Mouse (Mus musculus) kidney, embryonic 15.5 days (tissue): Measurements from ENCODE around the gene Yipf3. TPM values are rescaled to one million over a fixed set of nuclear protein-coding genes. Genes with fewer than 3 reads are reported as not detected.

Source experiments
- ATAC-seq: fragments of 200-750 bp; cut with Nextera tagmentation; replicated peaks from 2 replicates; pipeline ENCODE4 v1.8.0; 2017; ENCODE audit warnings: moderate TSS enrichment; ENCODE audit not compliant: low FRiP score
- H3K27ac ChIP-seq: fragments of 300-500 bp; sonication (generic); 2 replicates; pipeline ENCODE4 v1.5.1; 2015; ENCODE audit warnings: mild to moderate bottlenecking, inconsistent platforms
- H3K27me3 ChIP-seq: fragments of 300-500 bp; sonication (generic); 2 replicates; pipeline ENCODE4 v1.6.1; 2015; ENCODE audit warnings: inconsistent platforms
- H3K36me3 ChIP-seq: fragments of 300-500 bp; sonication (generic); 2 replicates; pipeline ENCODE4 v1.6.1; 2015; ENCODE audit warnings: inconsistent platforms
- H3K4me1 ChIP-seq: fragments of 300-500 bp; sonication (generic); 2 replicates; pipeline ENCODE4 v1.6.1; 2015; ENCODE audit warnings: inconsistent platforms
- H3K4me2 ChIP-seq: fragments of 300-500 bp; sonication (generic); 2 replicates; pipeline ENCODE4 v1.6.1; 2015; ENCODE audit warnings: moderate library complexity, mild to moderate bottlenecking, inconsistent platforms
- H3K4me3 ChIP-seq: fragments of 300-500 bp; sonication (generic); replicated peaks from 2 replicates; pipeline ENCODE4 v1.5.1; 2015; ENCODE audit warnings: mild to moderate bottlenecking, inconsistent platforms
- H3K9ac ChIP-seq: fragments of 300-500 bp; sonication (generic); 2 replicates; pipeline ENCODE4 v1.6.1; 2015; ENCODE audit warnings: mild to moderate bottlenecking, inconsistent platforms
- H3K9me3 ChIP-seq: fragments of 300-500 bp; sonication (generic); replicated peaks from 2 replicates; pipeline ENCODE4 v1.6.1; 2016; ENCODE audit warnings: inconsistent platforms
- WGBS: fragments of 180-500 bp; shearing (Covaris S2); methylation state at CpG from one replicate; pipeline ENCODE4 v1.1.7; 2015; ENCODE audit warnings: mixed read lengths; 5-methylcytosine and 5-hydroxymethylcytosine counted together
- polyA plus RNA-seq: library from polyadenylated mRNA; unstranded; fragments of >200 nt; fragmentation: Nextera tagmentation; extraction: Ambion mirVana; gene quantifications from 2 replicates; pipeline ENCODE4 v1.2.1, GENCODE M21; 2015

The Yipf3 gene
- 103 and 113 TPM in 2 replicates for polyA plus RNA-seq

DNA sequence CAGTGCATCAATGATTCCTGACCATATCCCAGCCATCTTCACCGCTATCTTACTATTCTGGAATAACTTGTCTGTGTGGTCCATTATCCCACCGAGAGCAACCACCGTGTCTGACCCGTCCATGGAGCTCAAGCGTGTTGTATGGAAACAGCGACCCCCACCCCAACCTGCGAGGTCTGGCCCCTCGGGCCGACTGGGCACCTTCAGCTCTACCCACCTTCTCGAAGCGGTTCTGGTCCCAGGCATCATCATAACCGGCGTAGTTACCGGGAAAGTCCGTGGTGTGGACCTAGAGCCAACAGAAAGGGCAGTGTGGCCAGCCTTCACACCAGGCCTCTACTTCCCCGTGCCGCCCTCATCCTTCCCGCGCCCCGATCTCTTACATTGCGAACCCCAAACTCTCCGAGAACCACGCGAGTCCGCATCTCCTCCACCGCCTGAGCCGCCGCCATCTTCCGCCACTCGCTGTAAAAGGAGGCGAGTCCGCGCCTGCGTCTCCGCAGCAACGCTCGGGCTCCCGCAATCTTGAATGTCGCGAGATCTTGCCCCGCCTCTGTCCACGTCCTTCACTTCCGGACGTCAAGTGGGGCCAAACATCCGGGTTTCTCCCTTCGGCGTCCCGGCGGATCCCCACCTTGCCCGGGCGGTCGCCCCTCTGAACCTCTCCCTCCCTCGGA lies at the start of gene Yipf3, which contains the start of gene Polr1c:
Gene Yipf3 (plus strand): TSS at position 569 of the 677 bp plus-strand sequence.
Gene Polr1c (minus strand): TSS at position 543 of the 677 bp plus-strand sequence.
- Histone ChIP-seq H3K9ac (peak within 1 kb of the TSS; percentile 93), H3K27me3 (no peaks in the 10 kb centered on the region), H3K4me3 (peak within 1 kb of the TSS; percentile 67), H3K27ac (peak within 1 kb of the TSS; percentile 73), H3K4me2 (peak within 1 kb of the TSS; percentile 89), H3K9me3 (no peaks in the 10 kb centered on the region), H3K4me1 (peaks cover 25% of the 10 kb centered on the region), H3K36me3 (peaks cover 72% of the 10 kb centered on the region)
- WGBS = under 1% methylated on average over 53 of the region's 53 CpGs
- ATAC-seq = peak; percentile 90

DNA sequence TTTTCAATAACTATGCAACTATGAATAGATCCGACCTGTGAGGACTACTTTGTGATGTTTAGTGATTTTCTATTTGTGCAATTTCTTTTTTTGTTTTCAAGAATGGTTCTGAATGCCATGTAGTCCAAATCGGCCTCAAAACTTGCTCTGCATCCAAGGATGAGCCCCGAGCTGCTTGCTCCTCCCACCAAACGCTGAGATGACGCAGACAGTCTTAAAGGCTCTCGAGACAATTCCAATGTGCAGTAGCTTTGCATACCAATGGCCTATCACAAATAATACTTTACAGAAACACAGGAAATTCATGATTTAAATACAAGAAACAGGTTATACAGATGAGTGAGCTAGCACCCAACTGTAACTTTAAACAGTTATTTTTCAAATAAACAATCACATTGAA lies 46.7 kb upstream of the Yipf3 start:
- peaks cover 53% of the 10 kb centered on the region for H3K36me3 ChIP-seq
- ATAC-seq = no peak
- H3K4me1 ChIP-seq = peaks cover 23% of the 10 kb centered on the region
- H3K27me3 ChIP-seq = no peaks in the 10 kb centered on the region
- WGBS = 68% methylated on average over 6 of the region's 6 CpGs
- H3K9ac ChIP-seq = 0 out of 2 replicates have a peak overlapping the region, but pooled peaks have one; percentile 89
- no peak overlapping the region for H3K27ac ChIP-seq
- H3K9me3 ChIP-seq = no peaks in the 10 kb centered on the region
- H3K4me2 ChIP-seq = peak overlapping the region; percentile 74
- peak overlapping the region; percentile 78 for H3K4me3 ChIP-seq

GRCm38 (mm10) chr17:46202421-46203071 lies 45.3 kb upstream of the Yipf3 start, which contains the start of the genes Polh and Xpo5:
Gene Polh (minus strand): TSS chr17:46202645.
Gene Xpo5 (plus strand): TSS chr17:46202782.
- Histone ChIP-seq H3K36me3 (peaks cover 53% of the 10 kb centered on the region), H3K9ac (peak within 1 kb of the TSS; percentile 89), H3K27me3 (no peaks in the 10 kb centered on the region), H3K9me3 (no peaks in the 10 kb centered on the region), H3K4me3 (peak within 1 kb of the TSS; percentile 78), H3K27ac (peak within 1 kb of the TSS; percentile 91), H3K4me1 (peaks cover 23% of the 10 kb centered on the region), H3K4me2 (peak within 1 kb of the TSS; percentile 82)
- WGBS = under 1% methylated on average over 66 of the region's 66 CpGs
- peak; percentile 96 for ATAC-seq

GRCm38 (mm10) chr17:46203078-46203477 lies 44.8 kb upstream of the Yipf3 start:
- ATAC-seq = peak; percentile 16; the same call in 1 of the 2 replicates
- Histone ChIP-seq H3K4me2 (peak overlapping the region; percentile 82), H3K36me3 (peaks cover 53% of the 10 kb centered on the region), H3K9ac (peak overlapping the region; percentile 89), H3K9me3 (no peaks in the 10 kb centered on the region), H3K4me1 (peaks cover 23% of the 10 kb centered on the region), H3K27ac (peak overlapping the region; percentile 85), H3K27me3 (no peaks in the 10 kb centered on the region), H3K4me3 (peak overlapping the region; percentile 78)
- under 1% methylated on average over 20 of the region's 20 CpGs for WGBS

- ATAC-seq = no peak
- no peaks in the 10 kb centered on the region for H3K27me3 ChIP-seq
- no peak overlapping the region for H3K27ac ChIP-seq
- no peak overlapping the region for H3K4me2 ChIP-seq
- no peak overlapping the region for H3K4me3 ChIP-seq
- peaks cover 14% of the 10 kb centered on the region for H3K4me1 ChIP-seq
- H3K9ac ChIP-seq = no peak overlapping the region
- H3K36me3 ChIP-seq = peaks cover 70% of the 10 kb centered on the region
- no peaks in the 10 kb centered on the region for H3K9me3 ChIP-seq
Measured at GRCm38 (mm10) chr17:46206676-46207075, 41.2 kb upstream of the Yipf3 start.

GRCm38 (mm10) chr17:46210550-46210949 lies 37.3 kb upstream of the Yipf3 start:
- Histone ChIP-seq H3K9ac (no peak overlapping the region), H3K27ac (0 out of 2 replicates have a peak overlapping the region, but pooled peaks have one; percentile 15), H3K27me3 (no peaks in the 10 kb centered on the region), H3K4me3 (no peak overlapping the region), H3K36me3 (peaks cover 98% of the 10 kb centered on the region), H3K4me2 (no peak overlapping the region), H3K9me3 (no peaks in the 10 kb centered on the region), H3K4me1 (no peaks in the 10 kb centered on the region)
- 0 out of 2 replicates have a peak, but pooled peaks have one; percentile 52 for ATAC-seq
- WGBS = 75% methylated on average over 3 of the region's 3 CpGs

DNA sequence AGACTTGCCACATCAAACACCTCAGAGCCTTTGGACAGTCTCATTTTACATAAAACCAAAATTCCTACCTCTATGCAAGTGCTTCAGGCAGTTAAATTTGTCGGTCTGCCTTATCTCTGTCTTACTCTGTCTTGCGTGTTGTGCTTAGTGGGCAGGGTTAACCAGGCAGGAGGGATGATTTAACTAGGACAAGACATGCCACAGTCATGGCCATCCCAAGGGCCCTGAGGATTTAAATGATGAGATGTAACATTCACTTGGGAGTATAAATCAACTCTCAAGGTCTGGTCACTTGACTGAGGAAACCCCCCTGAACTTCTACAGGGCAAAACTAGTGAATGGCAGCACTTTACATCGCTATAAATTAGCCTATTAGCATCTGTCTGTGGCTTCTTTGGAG lies 26.3 kb upstream of the Yipf3 start:
- Histone ChIP-seq H3K27me3 (no peaks in the 10 kb centered on the region), H3K4me3 (no peak overlapping the region), H3K9ac (no peak overlapping the region), H3K36me3 (peaks cover 100% of the 10 kb centered on the region), H3K9me3 (no peaks in the 10 kb centered on the region), H3K27ac (no peak overlapping the region), H3K4me1 (no peaks in the 10 kb centered on the region), H3K4me2 (no peak overlapping the region)
- 85% methylated on average over 3 of the region's 3 CpGs for WGBS
- no peak for ATAC-seq

DNA sequence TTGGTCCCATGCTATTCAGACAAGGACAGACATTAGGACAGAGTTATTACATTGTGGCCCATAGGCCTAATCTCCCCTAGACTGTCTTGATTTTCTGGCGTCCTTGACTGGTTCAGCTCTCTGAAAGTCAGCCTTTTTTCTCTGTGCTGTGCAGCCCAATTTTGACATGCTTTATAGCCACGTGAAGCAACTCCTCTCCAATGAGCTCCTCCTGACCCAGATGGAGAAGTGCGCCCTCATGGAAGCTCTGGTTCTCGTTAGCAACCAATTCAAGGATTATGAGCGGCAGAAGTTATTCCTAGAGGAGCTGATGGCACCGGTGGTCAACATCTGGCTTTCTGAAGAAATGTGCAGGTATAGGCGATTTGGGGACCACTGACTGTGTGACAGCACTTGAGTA lies 20.3 kb upstream of the Yipf3 start:
- H3K27me3 ChIP-seq = no peaks in the 10 kb centered on the region
- H3K36me3 ChIP-seq = peaks cover 97% of the 10 kb centered on the region
- H3K4me1 ChIP-seq = no peaks in the 10 kb centered on the region
- no peak overlapping the region for H3K4me2 ChIP-seq
- 91% methylated on average over 7 of the region's 7 CpGs for WGBS
- no peak overlapping the region for H3K4me3 ChIP-seq
- H3K27ac ChIP-seq = no peak overlapping the region
- ATAC-seq = no peak
- no peaks in the 10 kb centered on the region for H3K9me3 ChIP-seq
- no peak overlapping the region for H3K9ac ChIP-seq

GRCm38 (mm10) chr17:46236067-46236466 lies 11.8 kb upstream of the Yipf3 start:
- ATAC-seq = no peak
- H3K36me3 ChIP-seq = peaks cover 89% of the 10 kb centered on the region
- no peak overlapping the region for H3K9ac ChIP-seq
- H3K9me3 ChIP-seq = no peaks in the 10 kb centered on the region
- 92% methylated on average over 1 of the region's 1 CpGs for WGBS
- H3K4me2 ChIP-seq = no peak overlapping the region
- no peaks in the 10 kb centered on the region for H3K4me1 ChIP-seq
- no peak overlapping the region for H3K27ac ChIP-seq
- no peak overlapping the region for H3K4me3 ChIP-seq
- no peaks in the 10 kb centered on the region for H3K27me3 ChIP-seq

DNA sequence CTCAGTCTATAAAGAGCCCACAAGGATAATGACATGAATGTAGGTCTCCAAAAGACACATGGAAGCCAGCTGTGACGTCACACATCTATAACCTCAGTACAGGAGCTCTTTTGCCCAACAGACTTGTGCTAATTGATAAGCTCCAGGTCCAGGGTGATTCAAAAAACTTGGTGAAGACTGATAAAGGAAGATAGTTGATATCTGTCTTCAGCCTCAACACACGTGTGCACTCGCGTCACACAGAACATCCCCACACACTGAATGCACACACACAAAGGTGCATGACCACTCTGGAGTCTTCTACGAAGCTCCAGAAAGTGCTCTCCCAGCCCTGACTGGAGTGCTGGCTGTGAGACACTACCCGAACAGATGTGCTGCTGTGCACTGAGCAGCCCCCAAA lies 10.8 kb upstream of the Yipf3 start:
- H3K9me3 ChIP-seq = no peaks in the 10 kb centered on the region
- H3K36me3 ChIP-seq = peaks cover 91% of the 10 kb centered on the region
- ATAC-seq = no peak
- WGBS = 91% methylated on average over 6 of the region's 6 CpGs
- H3K9ac ChIP-seq = no peak overlapping the region
- no peaks in the 10 kb centered on the region for H3K4me1 ChIP-seq
- H3K27ac ChIP-seq = no peak overlapping the region
- no peak overlapping the region for H3K4me3 ChIP-seq
- H3K27me3 ChIP-seq = no peaks in the 10 kb centered on the region
- H3K4me2 ChIP-seq = no peak overlapping the region

- Histone ChIP-seq H3K4me1 (no peaks in the 10 kb centered on the region), H3K36me3 (peaks cover 92% of the 10 kb centered on the region), H3K27me3 (no peaks in the 10 kb centered on the region), H3K9ac (no peak overlapping the region), H3K4me2 (no peak overlapping the region), H3K9me3 (no peaks in the 10 kb centered on the region), H3K27ac (no peak overlapping the region), H3K4me3 (no peak overlapping the region)
- ATAC-seq = no peak
- WGBS = 83% methylated on average over 5 of the region's 5 CpGs
Measured at GRCm38 (mm10) chr17:46237480-46237879, 10.4 kb upstream of the Yipf3 start.

GRCm38 (mm10) chr17:46239516-46240114 lies 8.3 kb upstream of the Yipf3 start:
- WGBS = 90% methylated on average over 15 of the region's 15 CpGs
- no peak overlapping the region for H3K4me3 ChIP-seq
- no peaks in the 10 kb centered on the region for H3K4me1 ChIP-seq
- no peaks in the 10 kb centered on the region for H3K27me3 ChIP-seq
- no peak overlapping the region for H3K4me2 ChIP-seq
- H3K27ac ChIP-seq = no peak overlapping the region
- no peak overlapping the region for H3K9ac ChIP-seq
- no peaks in the 10 kb centered on the region for H3K9me3 ChIP-seq
- ATAC-seq = no peak
- H3K36me3 ChIP-seq = peaks cover 93% of the 10 kb centered on the region
